Mouse (Mus musculus): ENCODE results near the gene Fam162b.
A peak's percentile ranks its signal among the peaks of the same experiment; 100 is the strongest.

Gene Fam162b

DNA sequence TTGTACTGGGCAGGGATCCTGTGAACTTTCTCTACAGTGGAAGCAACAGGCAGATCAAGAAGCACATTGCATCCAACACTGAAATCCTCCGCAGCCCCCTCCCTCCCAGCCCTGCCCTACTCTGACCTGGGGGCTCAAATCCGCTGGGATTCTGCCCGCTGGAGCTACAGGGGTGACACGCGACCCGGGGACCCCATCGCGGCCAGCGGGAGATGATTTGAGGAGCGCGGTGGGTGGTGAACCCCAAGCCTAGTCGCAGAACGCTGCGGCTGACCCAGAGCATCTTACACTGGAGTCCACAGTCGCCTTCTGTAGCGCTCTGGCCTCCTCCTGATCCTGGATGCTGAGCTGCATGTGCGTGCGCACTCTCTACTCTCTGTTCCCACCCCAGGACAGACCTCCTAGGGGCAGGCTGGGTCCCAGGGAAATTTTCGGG, at the start of gene Fam162b:
Gene Fam162b, minus strand, starts transcription at position 379 of the 436 bp plus-strand sequence.
- peak; percentile 33 for DNase-seq (ENCODE audit: low spot score)

DNA sequence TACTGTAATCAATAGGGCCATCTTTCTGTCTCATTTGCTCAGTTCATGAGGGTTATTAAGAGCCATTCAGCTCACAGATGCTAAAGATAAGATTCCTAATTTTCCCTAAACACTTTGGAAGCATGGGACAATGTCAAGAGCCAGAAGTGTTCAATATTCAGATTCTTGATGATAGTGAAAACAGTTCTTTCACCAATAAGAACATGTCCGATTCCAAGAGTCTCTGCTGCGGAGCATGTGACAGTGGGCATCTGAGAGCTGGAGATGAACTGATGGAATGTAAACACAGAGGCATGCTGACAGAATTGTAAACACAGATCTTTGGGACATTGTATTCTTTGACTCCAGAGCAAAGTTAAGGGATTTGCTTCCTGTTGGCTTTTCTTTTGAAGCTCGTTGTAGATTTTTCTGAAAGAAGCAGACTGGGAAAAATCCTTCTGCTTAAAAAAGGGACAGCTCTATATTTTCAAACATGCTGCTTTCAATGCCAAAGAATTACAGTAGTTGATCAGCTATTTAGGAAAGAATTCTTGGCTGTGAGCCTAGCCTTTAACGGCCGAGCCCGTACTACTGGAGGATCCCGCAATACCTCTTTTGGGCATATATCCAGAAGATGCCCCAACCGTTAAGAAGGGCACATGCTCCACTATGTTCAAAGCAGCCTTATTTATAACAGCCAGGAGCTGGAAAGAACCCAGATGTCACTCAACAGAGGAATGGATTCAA, 41.3 kb upstream of the Fam162b start, which contains the start of gene Gprc6a:
Gene Gprc6a, minus strand, starts transcription at position 51 of the 726 bp plus-strand sequence.
- DNase-seq (ENCODE audit: low spot score): no peak

- no peak for DNase-seq (ENCODE audit: low spot score)
Observed at GRCm38 (mm10) chr10:51621193-51621592, 30.9 kb upstream of the Fam162b start.

- no peak for DNase-seq (ENCODE audit: low spot score)
Observed at GRCm38 (mm10) chr10:51620126-51620525, 29.8 kb upstream of the Fam162b start.

DNA sequence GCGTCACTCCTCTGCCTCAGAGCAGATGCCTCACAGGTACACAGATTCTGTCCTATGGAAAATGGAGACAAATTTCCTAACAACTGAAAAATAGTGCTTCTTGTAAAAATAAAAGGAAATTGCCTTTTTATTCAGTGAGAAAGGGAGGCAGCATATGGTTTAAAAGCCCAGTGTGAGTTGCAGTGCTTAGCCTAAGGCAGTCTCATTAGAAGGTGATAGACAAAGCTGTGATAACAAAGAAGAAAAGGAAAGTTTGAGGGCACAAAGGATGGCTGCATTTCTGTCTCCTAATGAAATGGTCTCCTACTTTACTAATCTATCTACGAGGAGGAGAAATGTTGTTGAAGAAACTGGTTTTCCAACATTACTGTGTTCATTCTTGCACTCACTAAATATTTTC, 28.2 kb upstream of the Fam162b start:
- no peak for DNase-seq (ENCODE audit: low spot score)

- no peak for DNase-seq (ENCODE audit: low spot score)
Observed at GRCm38 (mm10) chr10:51614826-51615590, 24.7 kb upstream of the Fam162b start.

DNA sequence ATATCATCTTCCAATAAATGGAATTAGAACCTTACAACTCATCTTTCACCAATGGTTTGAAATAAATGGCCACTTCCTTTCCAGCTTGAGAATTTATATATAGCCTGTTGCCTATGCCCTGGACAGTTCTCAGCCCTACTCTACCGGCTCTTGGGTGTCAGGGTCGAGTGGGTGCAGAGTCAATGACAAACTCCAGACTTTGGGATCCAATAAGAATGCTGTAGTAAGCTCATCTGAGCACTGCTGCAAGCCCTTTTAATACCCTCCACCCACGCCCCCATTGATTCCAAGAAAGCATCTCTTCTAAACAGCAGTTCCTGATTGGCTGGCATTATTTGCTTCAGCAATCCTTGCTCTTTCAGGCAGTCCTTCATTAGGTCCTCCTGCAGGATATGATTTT, 23.1 kb upstream of the Fam162b start:
- no peak for DNase-seq (ENCODE audit: low spot score)

GRCm38 (mm10) chr10:51611969-51612682, 21.8 kb upstream of the Fam162b start:
- DNase-seq (ENCODE audit: low spot score): no peak

DNA sequence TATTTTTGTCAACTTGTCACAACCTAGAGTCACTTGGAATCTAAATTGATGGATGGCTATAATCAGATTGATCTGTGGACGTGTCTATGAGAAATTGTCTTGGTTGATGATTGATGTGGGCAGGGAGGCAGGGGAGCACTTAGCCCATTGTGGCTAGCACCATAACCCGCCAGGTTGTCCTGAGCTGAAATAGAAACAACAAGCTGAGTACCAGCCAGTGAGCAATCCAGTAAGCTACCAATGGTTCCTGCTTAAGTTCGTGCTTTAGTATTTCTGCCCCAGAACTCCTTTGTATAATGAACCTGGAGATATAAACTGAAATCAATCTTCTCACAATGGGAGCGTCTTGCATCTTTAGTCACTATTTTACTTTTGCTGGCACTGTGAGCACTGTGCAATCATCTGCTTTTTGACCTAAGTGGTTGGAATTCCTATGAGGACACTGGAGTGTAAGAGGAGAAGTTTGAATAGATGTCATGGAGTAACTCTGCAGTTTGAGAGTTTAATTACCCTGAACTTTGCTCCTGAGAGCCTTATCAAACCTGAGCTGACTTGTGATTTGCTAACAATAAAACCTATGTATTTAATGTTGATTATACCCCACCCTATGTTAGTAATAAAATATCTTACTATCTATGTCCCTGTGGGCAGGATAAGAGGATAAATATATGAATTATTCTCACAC, 19.6 kb upstream of the Fam162b start:
- no peak for DNase-seq (ENCODE audit: low spot score)

- DNase-seq (ENCODE audit: low spot score): no peak
Observed at GRCm38 (mm10) chr10:51596928-51597635, 6.8 kb upstream of the Fam162b start.

DNA sequence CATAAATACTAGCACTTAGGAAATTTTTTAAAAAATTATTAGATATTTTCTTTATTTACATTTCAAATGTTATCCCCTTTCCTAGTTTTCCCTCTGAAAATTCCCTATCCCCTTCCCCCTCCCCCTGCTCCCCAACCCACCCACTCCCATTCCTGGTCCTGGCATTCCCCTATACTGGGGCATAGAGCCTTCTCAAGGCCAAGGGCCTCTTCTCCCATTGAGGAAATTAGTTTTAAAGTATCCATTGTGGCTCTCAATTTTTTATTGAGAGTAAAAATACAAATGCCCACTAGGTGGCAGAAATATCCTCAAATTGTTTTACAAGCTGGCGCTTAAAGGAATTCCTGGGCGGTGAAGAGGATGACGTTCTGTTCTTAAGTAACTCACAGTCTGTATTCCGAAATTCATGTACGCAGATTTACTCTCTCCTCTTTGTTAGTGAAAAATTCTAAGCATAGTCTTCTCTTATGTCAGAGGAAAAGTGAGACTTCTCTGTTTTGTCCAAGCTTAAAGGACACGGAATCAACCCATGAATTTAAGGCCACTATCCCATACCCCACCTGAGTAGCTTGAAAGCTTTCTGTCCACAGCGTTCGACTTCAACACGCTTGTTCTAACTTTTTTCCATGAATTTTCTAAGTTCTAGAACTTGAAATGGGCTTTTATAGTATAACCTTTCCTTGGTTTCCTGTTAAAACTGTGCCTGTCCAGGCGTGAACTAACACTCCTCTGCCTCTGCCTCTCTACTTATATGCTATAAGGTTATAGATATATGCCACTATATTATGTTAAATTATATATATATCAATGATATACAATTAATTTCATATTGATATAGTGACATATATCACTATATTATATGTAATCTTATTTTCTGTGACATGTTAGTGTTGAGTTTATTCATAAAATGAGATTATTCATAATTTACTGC, 4.9 kb upstream of the Fam162b start:
- DNase-seq (ENCODE audit: low spot score): peak; percentile 82

DNA sequence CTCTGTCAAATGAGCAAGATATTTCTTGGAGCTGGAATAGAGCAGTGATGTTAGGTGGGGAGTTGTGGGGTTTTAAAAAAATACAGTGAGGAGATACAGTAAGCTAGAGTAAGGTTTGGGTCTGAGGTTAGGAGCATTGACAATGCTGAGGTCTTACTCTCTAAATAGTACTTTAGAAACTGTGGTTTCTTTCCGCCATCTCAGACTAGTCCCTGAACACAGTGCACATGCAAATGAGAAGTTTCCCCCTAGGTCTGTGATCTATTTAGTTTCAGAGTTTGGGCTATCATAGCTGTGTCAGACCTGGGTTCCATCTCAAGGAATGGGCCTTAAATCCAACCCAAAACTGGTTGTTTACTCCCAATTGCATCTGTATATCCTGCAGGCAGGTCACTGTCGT, 1.3 kb upstream of the Fam162b start:
- DNase-seq (ENCODE audit: low spot score): no peak

DNA sequence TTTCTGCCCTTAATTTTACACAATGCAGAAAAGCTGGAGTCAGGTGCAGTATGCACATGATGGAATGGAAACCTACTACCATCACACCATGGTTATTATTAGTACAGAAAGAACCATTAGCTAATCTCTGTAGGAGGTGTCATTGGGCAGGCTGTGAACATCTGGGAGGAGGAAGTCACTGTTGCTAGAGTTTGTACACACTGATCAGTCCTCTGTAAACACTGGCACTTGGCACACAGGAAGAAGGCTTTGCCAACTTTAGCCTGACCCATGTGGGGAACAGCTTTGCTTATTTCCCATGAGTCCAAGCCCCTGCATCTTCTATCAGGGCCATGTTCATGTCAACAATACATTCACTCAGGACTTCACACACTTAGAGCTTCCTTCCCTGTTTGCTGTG, 5.4 kb downstream of the Fam162b start:
- DNase-seq (ENCODE audit: low spot score): no peak

DNA sequence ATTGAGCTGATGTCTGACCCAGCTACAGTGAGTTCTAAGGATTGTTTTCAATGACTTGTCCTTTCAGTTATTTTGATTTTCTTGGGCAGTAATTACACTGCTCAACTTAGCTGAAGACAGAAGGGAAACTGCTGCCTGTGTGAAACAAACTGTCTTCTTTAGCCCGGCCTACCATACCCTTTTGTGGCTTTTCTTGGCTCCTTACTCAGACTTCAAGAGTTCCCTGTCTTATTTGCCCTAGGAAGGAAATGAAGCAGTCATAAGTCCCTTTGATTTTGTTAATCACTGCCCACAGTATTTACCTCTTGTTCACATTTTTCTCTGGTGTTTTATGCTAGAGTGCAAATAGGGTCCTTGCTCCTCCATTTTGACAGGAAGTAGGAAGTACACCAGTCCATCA, 5.9 kb downstream of the Fam162b start:
- no peak for DNase-seq (ENCODE audit: low spot score)

GRCm38 (mm10) chr10:51571225-51571996, 18.9 kb downstream of the Fam162b start:
- DNase-seq (ENCODE audit: low spot score): no peak

DNA sequence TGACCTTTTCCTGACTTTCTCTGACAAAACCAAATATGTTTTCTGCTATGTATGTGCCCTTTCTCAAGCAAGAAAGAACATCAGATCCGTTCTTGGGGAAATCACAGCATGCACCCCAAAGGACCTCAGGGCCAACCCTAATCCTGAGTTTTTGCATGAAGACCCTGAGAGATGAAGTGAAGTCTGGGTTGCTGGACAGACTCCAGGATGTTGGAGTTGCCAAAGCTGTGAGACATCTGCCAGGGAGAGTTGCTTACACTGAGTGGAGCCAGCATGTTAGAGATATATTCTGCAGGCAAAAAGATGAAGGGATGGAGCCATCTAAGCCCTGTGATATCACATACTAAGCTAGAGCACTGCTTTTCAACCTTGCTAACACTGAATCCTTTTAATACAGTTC, 34.3 kb downstream of the Fam162b start:
- DNase-seq (ENCODE audit: low spot score): no peak

GRCm38 (mm10) chr10:51553348-51554123, 36.8 kb downstream of the Fam162b start:
- peak; percentile 92 for DNase-seq (ENCODE audit: low spot score)

All from retina, embryonic 14.5 days (tissue).